Mouse (Mus musculus) forebrain, embryonic 10.5 days (tissue): ENCODE measurements around the gene Dapk3. TPM values are rescaled to one million over a fixed set of nuclear protein-coding genes. Genes with fewer than 3 reads are reported as not detected.
A peak's percentile ranks its signal among the peaks of the same experiment; 100 is the strongest.
"Not testable (repeated sequence)": the region's sequence is repeated elsewhere in the genome, so short reads cannot be mapped to it uniquely, and the experiment has no call there.

Experiments used
- DNase-seq: peaks from one replicate; pipeline ENCODE4 v3.0.0-alpha.2; 2017; ENCODE audit warnings: low spot score; ENCODE audit errors: extremely low spot score
- H3K27ac ChIP-seq: fragments of 300-500 bp; sonication (generic); 2 replicates; pipeline ENCODE4 v1.5.1; 2016; ENCODE audit warnings: mild to moderate bottlenecking
- H3K27me3 ChIP-seq: fragments of 300-500 bp; sonication (generic); 2 replicates; pipeline ENCODE4 v1.6.1; 2016; ENCODE audit warnings: mild to moderate bottlenecking; ENCODE audit not compliant: poor library complexity, severe bottlenecking
- H3K36me3 ChIP-seq: fragments of 300-500 bp; sonication (generic); replicated peaks from 2 replicates; pipeline ENCODE4 v1.6.1; 2016; ENCODE audit warnings: mild to moderate bottlenecking, moderate library complexity
- H3K4me1 ChIP-seq: fragments of 300-500 bp; sonication (generic); 2 replicates; pipeline ENCODE4 v1.6.1; 2016
- H3K4me3 ChIP-seq: fragments of 300-500 bp; sonication (generic); 2 replicates; pipeline ENCODE4 v1.5.1; 2016; ENCODE audit warnings: mild to moderate bottlenecking, moderate library complexity
- H3K9me3 ChIP-seq: fragments of 300-500 bp; sonication (generic); 2 replicates; pipeline ENCODE4 v1.6.1; 2016; ENCODE audit warnings: mild to moderate bottlenecking, moderate library complexity
- WGBS: fragments of 180-500 bp; shearing (Covaris S2); methylation state at CpG from one replicate; pipeline ENCODE4 v1.1.7; 2016; 5-methylcytosine and 5-hydroxymethylcytosine counted together
- polyA plus RNA-seq: library from polyadenylated mRNA; unstranded; fragments of >200 nt; fragmentation: Nextera tagmentation; extraction: Ambion mirVana; gene quantifications from 2 replicates; pipeline ENCODE4 v1.2.1, GENCODE M21; 2016

The Dapk3 gene
- polyA plus RNA-seq, 1 experiment from 2014 or later = 41.6 TPM

GRCm38 (mm10) chr10:81176466-81177271 lies 6.1 kb upstream of the Dapk3 start, which contains the start of gene Eef2:
TSS of gene Eef2 (plus strand) at chr10:81176631.
- H3K27ac ChIP-seq = peak within 1 kb of the TSS; percentile 98
- WGBS = under 1% methylated on average over 77 of the region's 77 CpGs
- peak; percentile 97 for DNase-seq
- peaks cover 48% of the 10 kb centered on the region for H3K36me3 ChIP-seq
- H3K4me3 ChIP-seq = peak within 1 kb of the TSS; percentile 98
- no peaks in the 10 kb centered on the region for H3K9me3 ChIP-seq
- H3K27me3 ChIP-seq = no peaks in the 10 kb centered on the region
- H3K4me1 ChIP-seq = peaks cover 80% of the 10 kb centered on the region

GRCm38 (mm10) chr10:81177491-81177925 lies 5.3 kb upstream of the Dapk3 start:
- Histone ChIP-seq H3K4me3 (peak overlapping the region; percentile 98), H3K9me3 (no peaks in the 10 kb centered on the region), H3K27me3 (no peaks in the 10 kb centered on the region), H3K36me3 (peaks cover 56% of the 10 kb centered on the region), H3K4me1 (peaks cover 89% of the 10 kb centered on the region), H3K27ac (peak overlapping the region; percentile 98)
- DNase-seq = no peak
- 23% methylated on average over 16 of the region's 16 CpGs for WGBS

GRCm38 (mm10) chr10:81177958-81178712 lies 4.7 kb upstream of the Dapk3 start:
- H3K9me3 ChIP-seq = no peaks in the 10 kb centered on the region
- 74% methylated on average over 14 of the region's 14 CpGs for WGBS
- H3K4me3 ChIP-seq = peak overlapping the region; percentile 98
- peaks cover 85% of the 10 kb centered on the region for H3K4me1 ChIP-seq
- H3K27me3 ChIP-seq = no peaks in the 10 kb centered on the region
- no peak for DNase-seq
- H3K27ac ChIP-seq = peak overlapping the region; percentile 98
- H3K36me3 ChIP-seq = peaks cover 57% of the 10 kb centered on the region

- Histone ChIP-seq H3K9me3 (no peaks in the 10 kb centered on the region), H3K36me3 (peaks cover 58% of the 10 kb centered on the region), H3K4me3 (peak overlapping the region; percentile 98), H3K27ac (no peak overlapping the region), H3K27me3 (no peaks in the 10 kb centered on the region), H3K4me1 (peaks cover 84% of the 10 kb centered on the region)
- no peak for DNase-seq
- 94% methylated on average over 11 of the region's 11 CpGs for WGBS
Observed at GRCm38 (mm10) chr10:81178927-81179326, 3.9 kb upstream of the Dapk3 start.

- peaks cover 66% of the 10 kb centered on the region for H3K36me3 ChIP-seq
- DNase-seq = no peak
- no peak overlapping the region for H3K27ac ChIP-seq
- H3K9me3 ChIP-seq = no peaks in the 10 kb centered on the region
- 93% methylated on average over 32 of the region's 32 CpGs for WGBS
- H3K4me1 ChIP-seq = peaks cover 84% of the 10 kb centered on the region
- no peaks in the 10 kb centered on the region for H3K27me3 ChIP-seq
- peak overlapping the region; percentile 98; the same call in 1 of the 2 replicates for H3K4me3 ChIP-seq
Observed at GRCm38 (mm10) chr10:81179451-81180342, 3.1 kb upstream of the Dapk3 start.

- no peaks in the 10 kb centered on the region for H3K27me3 ChIP-seq
- no peaks in the 10 kb centered on the region for H3K9me3 ChIP-seq
- H3K4me1 ChIP-seq = peaks cover 76% of the 10 kb centered on the region
- WGBS = 90% methylated on average over 13 of the region's 13 CpGs
- no peak overlapping the region for H3K27ac ChIP-seq
- peaks cover 78% of the 10 kb centered on the region for H3K36me3 ChIP-seq
- no peak for DNase-seq
- peak overlapping the region; percentile 76; the same call in 1 of the 2 replicates for H3K4me3 ChIP-seq
Observed at GRCm38 (mm10) chr10:81180946-81181345, 1.9 kb upstream of the Dapk3 start.

GRCm38 (mm10) chr10:81181860-81182259 lies 945 bp upstream of the Dapk3 start:
- H3K9me3 ChIP-seq, H3K27ac ChIP-seq, DNase-seq, H3K27me3 ChIP-seq: not testable (repeated sequence)
- Histone ChIP-seq H3K36me3 (peaks cover 84% of the 10 kb centered on the region), H3K4me3 (peak overlapping the region; percentile 76; the same call in 1 of the 2 replicates), H3K4me1 (peaks cover 72% of the 10 kb centered on the region)
- 80% methylated on average over 12 of the region's 12 CpGs for WGBS

GRCm38 (mm10) chr10:81183805-81184204 lies 1.0 kb downstream of the Dapk3 start, which contains the start of gene 4930442H23Rik:
TSS of gene 4930442H23Rik (minus strand) at chr10:81183849.
- Histone ChIP-seq H3K9me3 (no peaks in the 10 kb centered on the region), H3K27ac (peak within 1 kb of the TSS; percentile 90), H3K36me3 (peaks cover 83% of the 10 kb centered on the region), H3K4me1 (peaks cover 57% of the 10 kb centered on the region), H3K4me3 (peak within 1 kb of the TSS; percentile 76), H3K27me3 (no peaks in the 10 kb centered on the region)
- 96% methylated on average over 5 of the region's 5 CpGs for WGBS
- no peak for DNase-seq

GRCm38 (mm10) chr10:81184765-81185164 lies 2.0 kb downstream of the Dapk3 start:
- 76% methylated on average over 4 of the region's 4 CpGs for WGBS
- H3K36me3 ChIP-seq = peaks cover 78% of the 10 kb centered on the region
- H3K4me1 ChIP-seq = peaks cover 47% of the 10 kb centered on the region
- no peak for DNase-seq
- peak overlapping the region; percentile 68 for H3K27ac ChIP-seq
- no peaks in the 10 kb centered on the region for H3K27me3 ChIP-seq
- H3K4me3 ChIP-seq = peak overlapping the region; percentile 76; the same call in 1 of the 2 replicates
- no peaks in the 10 kb centered on the region for H3K9me3 ChIP-seq

GRCm38 (mm10) chr10:81187161-81187560 lies 4.4 kb downstream of the Dapk3 start:
- no peak overlapping the region for H3K27ac ChIP-seq
- no peak for DNase-seq
- no peaks in the 10 kb centered on the region for H3K27me3 ChIP-seq
- H3K9me3 ChIP-seq = no peaks in the 10 kb centered on the region
- H3K36me3 ChIP-seq = peaks cover 74% of the 10 kb centered on the region
- no peak overlapping the region for H3K4me3 ChIP-seq
- 94% methylated on average over 9 of the region's 9 CpGs for WGBS
- peaks cover 40% of the 10 kb centered on the region for H3K4me1 ChIP-seq

- WGBS = 77% methylated on average over 26 of the region's 26 CpGs
- H3K27me3 ChIP-seq = peaks cover 21% of the 10 kb centered on the region
- H3K36me3 ChIP-seq = peaks cover 59% of the 10 kb centered on the region
Observed at GRCm38 (mm10) chr10:81189821-81190220, 7.0 kb downstream of the Dapk3 start.

More at GRCm38 (mm10) chr10:81189821-81190220, 7.0 kb downstream of the Dapk3 start:
- H3K4me3 ChIP-seq = no peak overlapping the region
- H3K27ac ChIP-seq = no peak overlapping the region
- no peaks in the 10 kb centered on the region for H3K9me3 ChIP-seq
- peaks cover 45% of the 10 kb centered on the region for H3K4me1 ChIP-seq
- no peak for DNase-seq
